Mouse (Mus musculus) inflammation-experienced regulatory T-cells (primary cell): Measurements from ENCODE around the gene Il18r1. TPM values are rescaled to one million over a fixed set of nuclear protein-coding genes. Genes with fewer than 3 reads are reported as not detected.

Experiments used
- polyA plus RNA-seq, 2 experiments: library from polyadenylated mRNA; unstranded; fragments of 100-300 nt; shearing (Covaris generic); gene quantifications; one replicate each; pipeline ENCODE4 v1.2.1; 2017

Il18r1 gene
- polyA plus RNA-seq: 10 to 100 TPM; 51.6 to 86.7 TPM

DNA sequence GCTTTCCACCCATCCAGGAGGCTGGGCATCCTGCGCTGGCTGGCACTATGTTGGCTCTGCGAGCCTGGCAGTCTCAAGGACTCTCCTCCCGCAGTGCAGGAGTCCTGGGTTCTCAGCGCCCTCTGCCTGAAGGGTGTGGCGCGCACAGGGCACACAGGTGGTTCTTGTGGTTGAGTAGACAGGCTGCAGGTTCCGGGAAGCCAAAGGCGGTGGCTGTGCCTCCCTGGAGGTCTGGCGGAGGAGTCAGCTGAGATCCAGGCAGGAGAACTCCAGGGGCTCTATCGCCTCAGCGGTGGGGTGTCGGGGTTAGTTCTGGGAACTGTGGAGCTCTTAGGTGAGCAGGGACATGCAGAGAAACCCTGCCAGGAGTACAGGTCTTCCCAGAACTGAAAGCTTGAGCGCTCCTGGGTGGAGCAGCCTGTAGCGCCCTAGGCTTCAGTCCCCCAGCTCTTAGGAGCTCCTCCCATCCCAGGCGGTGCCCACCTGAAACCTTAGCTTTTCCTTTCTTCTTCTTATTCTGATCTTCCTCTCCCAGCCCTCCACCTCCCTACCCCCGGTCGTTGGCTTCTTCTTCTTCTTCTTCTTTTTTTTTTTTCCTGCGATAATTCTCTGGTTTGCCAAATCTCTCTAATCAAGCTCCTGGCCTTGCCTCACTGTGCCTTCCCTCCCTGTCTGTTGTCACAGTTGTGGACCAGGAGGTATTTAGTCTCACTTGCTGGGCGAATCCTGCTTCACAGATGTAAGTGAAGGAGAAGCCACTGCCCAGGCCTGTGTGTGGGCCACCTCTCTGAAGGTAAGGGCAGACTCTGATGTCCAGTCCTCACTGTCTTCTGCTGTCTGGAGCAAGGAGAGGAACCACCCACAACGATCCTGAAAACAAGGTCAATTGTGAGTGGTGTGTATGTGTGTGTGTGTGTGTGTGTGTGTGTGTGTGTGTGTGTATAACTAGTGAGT, at the start of gene Il18r1:
Il18r1 (plus strand) TSS at position 76 of the 954 bp plus-strand sequence.

DNA sequence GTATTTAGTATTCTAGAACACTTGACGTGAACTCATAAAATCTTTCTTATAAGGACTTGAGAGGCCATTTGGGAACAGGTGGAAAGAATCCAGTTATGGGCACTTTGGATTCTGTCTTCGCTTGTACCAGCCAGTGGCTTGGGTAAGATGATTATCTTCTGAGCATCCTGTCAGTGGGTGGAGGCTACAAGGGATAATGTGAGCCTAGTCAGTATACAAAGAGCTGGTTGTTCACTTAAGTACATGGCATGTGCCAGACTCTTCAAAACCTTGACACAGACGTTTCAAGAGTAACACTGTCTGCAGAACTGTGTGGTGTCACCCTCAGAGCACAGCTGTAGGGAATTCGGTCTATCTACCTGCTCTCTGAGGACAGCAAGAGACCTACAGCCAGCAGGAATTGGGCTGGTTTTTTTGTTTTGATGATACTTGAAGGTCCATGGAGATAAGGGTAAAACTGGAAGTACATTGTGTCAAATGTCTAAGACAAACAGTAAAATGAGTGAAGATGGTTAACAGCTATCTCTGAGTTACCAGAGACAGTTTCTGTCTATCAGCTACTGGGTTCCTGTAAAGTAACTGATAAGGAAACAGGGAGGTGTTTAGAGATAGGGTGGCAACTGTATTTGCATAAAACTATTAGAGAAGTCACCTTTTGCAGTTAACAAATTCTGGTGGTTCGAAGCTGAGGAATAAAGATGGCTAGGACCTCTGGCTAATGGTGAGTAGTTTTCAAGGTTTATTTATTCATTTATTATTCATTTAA, 36.3 kb upstream of the Il18r1 start, which contains the start of gene Il1rl1:
Il1rl1 (plus strand) TSS at position 661 of the 766 bp plus-strand sequence.

DNA sequence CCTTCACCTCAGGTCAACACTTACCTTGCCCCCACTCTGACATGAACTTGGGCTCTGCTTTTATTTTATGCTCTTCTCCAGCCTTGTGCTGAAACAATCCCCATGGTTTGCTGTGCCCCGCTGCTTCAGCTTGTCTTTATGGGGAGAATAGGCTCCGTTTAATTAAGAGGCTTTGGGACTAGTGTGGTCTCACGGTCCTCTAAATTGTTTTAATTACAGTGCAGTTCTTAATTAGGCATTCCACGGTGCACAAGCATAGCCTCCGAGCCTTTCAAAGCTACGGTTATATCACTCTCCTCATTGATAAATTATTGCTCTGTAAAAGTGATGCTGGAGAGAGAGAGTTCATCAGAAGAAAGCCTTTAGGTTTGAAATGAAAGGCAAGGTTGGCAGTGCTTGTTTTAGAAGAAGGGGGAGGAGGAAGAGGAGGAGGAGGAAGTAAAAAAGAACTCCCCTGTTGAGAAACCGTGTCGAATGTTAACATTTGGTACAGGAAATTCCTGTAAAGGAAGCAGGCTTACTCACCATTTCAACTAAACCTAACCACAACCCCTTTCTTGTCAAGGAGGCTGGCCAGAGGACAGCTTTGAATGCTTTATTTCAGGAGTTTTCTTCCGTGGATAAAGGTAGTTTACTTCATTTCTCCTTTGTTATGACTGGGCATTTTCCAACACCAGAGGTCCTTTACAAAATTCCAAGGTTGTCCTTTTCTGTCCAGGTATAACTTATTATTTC, 49.7 kb downstream of the Il18r1 start, which contains the start of gene Il18rap:
Il18rap (plus strand) TSS at position 512 of the 735 bp plus-strand sequence.

Other genes with a start within 250 kb of the Il18r1 start
- gene Il1r1, start 240.5 kb upstream of the Il18r1 start, polyA plus RNA-seq: under 1 TPM in 1 of 2 experiments, not detected in 1; 0.19 TPM
- gene Il1rl2, start 140.9 kb upstream of the Il18r1 start, polyA plus RNA-seq: 10 to 100 TPM in 1 of 2 experiments, 1 to 10 TPM in 1; 1.0 to 14.6 TPM
- 10 to 100 TPM; 28.3 to 43.1 TPM for gene Il1rl1, start 36.0 kb upstream of the Il18r1 start, polyA plus RNA-seq
- gene Il18rap, start 49.8 kb downstream of the Il18r1 start, polyA plus RNA-seq: 10 to 100 TPM; 12.4 to 19.1 TPM
- gene Slc9a4, start 114.5 kb downstream of the Il18r1 start, polyA plus RNA-seq: not detected
- gene Slc9a2, start 215.0 kb downstream of the Il18r1 start, polyA plus RNA-seq: under 1 TPM in 1 of 2 experiments, not detected in 1; 0.55 TPM